Mouse (Mus musculus) embryonic facial prominence, embryonic 14.5 days (tissue): ENCODE measurements at regions not wholly inside any gene's neighbourhood (a gene's known extent, or its start where the extent isn't known, plus 50 kb on each side); places are given as distances from the start of the nearest gene placed in this dataset.

Experiments used
- ATAC-seq: fragments of 200-750 bp; cut with Nextera tagmentation; 2 replicates; pipeline ENCODE4 v1.8.0; 2017; ENCODE audit warnings: low read depth, moderate number of reproducible peaks, moderate TSS enrichment
- DNase-seq: peaks from one replicate; pipeline ENCODE4 v3.0.0-alpha.2; 2015; ENCODE audit warnings: low spot score
- H3K27ac ChIP-seq: fragments of 300-500 bp; sonication (generic); replicated peaks from 2 replicates; pipeline ENCODE4 v1.5.1; 2014; ENCODE audit warnings: low read depth, mild to moderate bottlenecking, low read length, moderate library complexity
- H3K27me3 ChIP-seq: fragments of 300-500 bp; sonication (generic); replicated peaks from 2 replicates; pipeline ENCODE4 v1.6.1; 2014; ENCODE audit warnings: low read length; ENCODE audit not compliant: control insufficient read depth, insufficient read depth
- H3K36me3 ChIP-seq: fragments of 300-500 bp; sonication (generic); 2 replicates; pipeline ENCODE4 v1.6.1; 2014; ENCODE audit warnings: low read length, mixed read lengths; ENCODE audit not compliant: control insufficient read depth, insufficient read depth
- H3K4me1 ChIP-seq: fragments of 300-500 bp; sonication (generic); 2 replicates; pipeline ENCODE4 v1.6.1; 2014; ENCODE audit warnings: antibody characterized with exemption, low read length; ENCODE audit not compliant: control insufficient read depth, insufficient read depth
- H3K4me2 ChIP-seq: fragments of 300-500 bp; sonication (generic); 2 replicates; pipeline ENCODE4 v1.6.1; 2014; ENCODE audit warnings: low read depth, mild to moderate bottlenecking, low read length, moderate library complexity, mixed read lengths
- H3K4me3 ChIP-seq: fragments of 300-500 bp; sonication (generic); 2 replicates; pipeline ENCODE4 v1.5.1; 2014; ENCODE audit warnings: low read depth, mild to moderate bottlenecking, low read length
- H3K9ac ChIP-seq: fragments of 300-500 bp; sonication (generic); 2 replicates; pipeline ENCODE4 v1.6.1; 2014; ENCODE audit warnings: low read depth, mild to moderate bottlenecking, low read length, moderate library complexity, mixed read lengths
- H3K9me3 ChIP-seq: fragments of 300-500 bp; sonication (generic); 2 replicates; pipeline ENCODE4 v1.6.1; 2016; ENCODE audit warnings: low read length; ENCODE audit not compliant: control insufficient read depth
- WGBS: fragments of 180-500 bp; shearing (Covaris S2); extraction: QIAGEN DNeasy Blood & Tissue Kit; methylation state at CpG from one replicate; pipeline ENCODE4 v1.1.7; 2014; 5-methylcytosine and 5-hydroxymethylcytosine counted together

DNA sequence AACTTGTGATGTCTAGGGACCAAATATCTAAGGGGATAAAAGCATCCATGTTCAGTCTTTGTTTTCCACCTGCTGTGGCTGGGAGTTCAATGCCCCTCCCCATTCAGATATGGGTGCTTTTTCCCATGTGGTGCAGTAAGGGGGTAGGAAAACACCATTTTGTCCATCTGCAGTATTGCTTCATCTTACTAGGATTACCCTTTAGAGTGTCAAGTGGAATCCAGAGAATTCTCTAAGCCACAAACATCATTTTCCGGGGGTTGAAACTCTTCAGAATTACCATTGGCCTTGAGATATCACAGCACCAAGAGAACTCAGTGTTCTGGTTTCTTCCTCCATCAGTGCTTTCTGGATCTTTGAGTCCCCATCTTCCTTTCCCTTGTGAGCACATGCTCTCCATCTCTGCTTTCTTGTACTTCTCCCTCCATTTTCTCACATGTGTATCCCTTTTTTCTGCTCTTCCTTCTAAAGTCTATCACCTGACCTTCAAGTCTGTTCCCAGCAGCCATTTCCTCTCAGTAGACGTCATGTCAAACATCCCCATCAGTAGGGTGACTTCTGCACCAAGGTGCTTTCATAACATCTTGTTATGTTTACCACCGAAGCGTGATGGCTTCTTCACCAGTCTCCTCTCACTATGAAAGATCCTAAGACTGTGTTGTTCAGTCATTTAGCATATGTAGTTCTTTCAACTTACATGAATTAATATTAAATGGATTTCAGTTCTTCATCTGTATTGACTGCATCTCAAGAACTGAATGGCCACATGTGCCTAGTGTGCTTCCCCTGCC is 431.6 kb upstream of the Ubash3b start:
- no peak for DNase-seq
- Histone ChIP-seq H3K4me2 (no peak overlapping the region), H3K27me3 (no peaks in the 10 kb centered on the region), H3K9me3 (no peaks in the 10 kb centered on the region), H3K4me1 (peaks cover 61% of the 10 kb centered on the region), H3K36me3 (peaks cover 56% of the 10 kb centered on the region), H3K4me3 (no peak overlapping the region), H3K9ac (no peak overlapping the region), H3K27ac (peak overlapping the region; percentile 31; the same call in 1 of the 2 replicates)
- no peak for ATAC-seq
- WGBS: 73% methylated on average over 4 of the region's 4 CpGs

DNA sequence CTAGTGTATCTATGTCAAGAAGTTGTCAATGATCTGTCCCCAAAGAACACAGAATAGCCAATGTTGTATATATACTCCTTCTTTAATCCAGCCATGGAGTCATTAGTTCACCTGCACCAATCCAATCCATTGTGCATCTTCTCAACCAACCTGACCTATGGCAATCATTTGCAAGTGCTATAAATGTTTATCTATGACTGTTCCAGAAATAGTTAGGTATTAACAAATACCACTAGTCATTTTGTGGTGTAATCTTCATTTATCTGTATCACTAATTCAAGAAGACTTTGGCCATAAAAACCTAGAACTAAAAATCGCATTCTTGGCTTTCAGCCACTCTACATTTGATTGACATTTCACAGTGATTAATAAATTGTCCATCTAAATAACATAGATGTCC is 430.6 kb upstream of the Ubash3b start:
- 87% methylated on average over 1 of the region's 1 CpGs for WGBS
- Histone ChIP-seq H3K4me3 (no peak overlapping the region), H3K4me2 (no peak overlapping the region), H3K9ac (no peak overlapping the region), H3K9me3 (no peaks in the 10 kb centered on the region), H3K27me3 (no peaks in the 10 kb centered on the region), H3K27ac (no peak overlapping the region), H3K36me3 (peaks cover 65% of the 10 kb centered on the region), H3K4me1 (peaks cover 61% of the 10 kb centered on the region)
- ATAC-seq (no peak), DNase-seq (no peak)

DNA sequence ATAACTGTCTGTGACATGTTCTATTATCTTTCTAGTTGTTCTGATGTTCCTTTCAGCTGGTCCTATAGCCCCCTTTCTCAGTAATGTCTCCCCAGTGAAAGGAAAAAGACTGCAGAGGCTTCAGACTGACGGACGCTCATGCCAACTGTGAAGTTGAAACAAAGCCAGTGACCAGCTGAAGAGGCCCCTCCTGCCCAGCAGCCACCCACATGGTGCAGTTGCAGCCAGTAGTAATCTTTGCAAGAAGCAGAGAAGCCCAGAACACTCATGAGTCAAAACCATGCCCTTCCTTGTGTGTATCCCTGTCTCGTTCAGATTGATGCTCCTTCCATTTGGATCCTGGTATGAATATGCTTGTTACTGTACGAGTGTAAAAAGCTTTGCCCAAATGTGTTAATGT is 428.7 kb upstream of the Ubash3b start:
- Histone ChIP-seq H3K27ac (peak overlapping the region; percentile 100), H3K4me3 (no peak overlapping the region), H3K9ac (no peak overlapping the region), H3K9me3 (no peaks in the 10 kb centered on the region), H3K4me1 (peaks cover 55% of the 10 kb centered on the region), H3K36me3 (peaks cover 81% of the 10 kb centered on the region), H3K4me2 (no peak overlapping the region), H3K27me3 (no peaks in the 10 kb centered on the region)
- DNase-seq (no peak), ATAC-seq (no peak)
- 70% methylated on average over 4 of the region's 4 CpGs for WGBS

DNA sequence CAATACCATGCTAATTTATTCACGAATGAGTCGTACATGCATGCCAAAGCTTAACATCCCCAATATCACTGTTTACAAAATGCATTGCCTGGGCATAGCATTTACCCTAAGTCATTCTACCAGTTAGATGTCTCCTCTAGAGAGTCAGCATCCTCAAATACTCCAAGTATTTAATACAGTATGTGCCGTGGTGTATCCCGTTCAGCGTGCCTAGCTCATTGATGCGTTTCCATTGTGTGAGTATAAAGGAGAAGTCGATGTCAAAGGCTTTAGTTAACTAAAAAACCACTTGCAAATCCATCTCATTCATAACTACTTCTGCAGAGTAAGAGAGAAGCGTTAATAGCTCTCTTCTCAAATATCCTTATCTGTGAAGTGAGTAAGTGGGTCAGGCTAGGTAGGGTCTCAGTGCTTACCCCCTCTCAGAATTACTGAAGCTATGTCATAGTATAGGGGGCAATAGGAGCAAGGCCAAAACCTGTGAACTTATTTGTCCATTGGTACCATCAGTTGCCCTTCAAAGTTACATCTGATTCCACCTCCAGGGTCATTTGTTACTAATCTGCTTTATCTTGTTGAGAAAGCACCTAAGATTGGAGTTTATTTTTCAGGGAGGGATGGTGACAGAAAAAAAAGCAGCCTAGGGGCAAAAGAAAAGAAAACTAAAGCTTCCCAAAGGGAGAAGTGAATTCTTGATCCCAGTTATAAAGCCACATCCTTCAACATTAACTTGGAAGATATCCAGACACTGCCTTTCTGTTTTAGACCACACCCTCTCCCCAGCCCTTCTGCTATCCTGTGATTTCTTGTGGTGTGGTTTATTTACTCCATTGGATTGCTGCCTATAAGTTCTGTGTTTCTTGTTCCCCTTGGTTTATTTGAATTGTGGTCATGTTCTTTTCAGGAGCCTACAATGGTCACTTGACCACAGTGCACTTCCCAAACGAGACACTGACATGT is 427.2 kb upstream of the Ubash3b start:
- DNase-seq (peak; percentile 88), ATAC-seq (no peak)
- peaks cover 80% of the 10 kb centered on the region for H3K36me3 ChIP-seq
- peaks cover 46% of the 10 kb centered on the region for H3K4me1 ChIP-seq
- peak overlapping the region; percentile 73 for H3K4me2 ChIP-seq
- H3K9ac ChIP-seq: peak overlapping the region; percentile 22
- WGBS: 59% methylated on average over 9 of the region's 9 CpGs
- H3K27ac ChIP-seq: peak overlapping the region; percentile 100
- peak overlapping the region; percentile 7; the same call in 1 of the 2 replicates for H3K4me3 ChIP-seq
- no peaks in the 10 kb centered on the region for H3K27me3 ChIP-seq
- H3K9me3 ChIP-seq: no peaks in the 10 kb centered on the region

DNA sequence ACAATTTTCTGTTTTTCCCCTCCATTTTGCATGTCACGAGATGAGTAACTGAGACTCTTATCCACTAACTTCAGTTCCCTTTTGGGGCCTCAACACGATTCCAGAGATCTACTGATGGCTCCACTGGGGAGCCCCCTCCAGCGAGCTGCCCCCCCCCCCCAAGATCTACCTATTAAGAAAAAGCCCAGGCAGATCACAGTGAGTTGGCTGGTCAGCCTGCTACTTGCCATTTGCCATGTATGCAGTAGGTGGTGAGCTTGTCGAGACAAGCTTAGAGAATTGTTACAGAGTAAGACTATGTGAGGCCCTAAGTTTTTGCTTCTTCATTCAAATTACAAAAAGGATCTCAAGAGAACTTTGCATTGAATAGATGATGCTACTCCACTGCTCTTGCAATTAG is 426.3 kb upstream of the Ubash3b start:
- peak overlapping the region; percentile 73 for H3K4me2 ChIP-seq
- WGBS: 20% methylated on average over 4 of the region's 4 CpGs
- H3K36me3 ChIP-seq: peaks cover 70% of the 10 kb centered on the region
- ATAC-seq (no peak), DNase-seq (peak; percentile 44)
- no peaks in the 10 kb centered on the region for H3K9me3 ChIP-seq
- H3K27me3 ChIP-seq: no peaks in the 10 kb centered on the region
- peak overlapping the region; percentile 100 for H3K27ac ChIP-seq
- H3K9ac ChIP-seq: peak overlapping the region; percentile 79
- H3K4me3 ChIP-seq: peak overlapping the region; percentile 77
- H3K4me1 ChIP-seq: peaks cover 38% of the 10 kb centered on the region

DNA sequence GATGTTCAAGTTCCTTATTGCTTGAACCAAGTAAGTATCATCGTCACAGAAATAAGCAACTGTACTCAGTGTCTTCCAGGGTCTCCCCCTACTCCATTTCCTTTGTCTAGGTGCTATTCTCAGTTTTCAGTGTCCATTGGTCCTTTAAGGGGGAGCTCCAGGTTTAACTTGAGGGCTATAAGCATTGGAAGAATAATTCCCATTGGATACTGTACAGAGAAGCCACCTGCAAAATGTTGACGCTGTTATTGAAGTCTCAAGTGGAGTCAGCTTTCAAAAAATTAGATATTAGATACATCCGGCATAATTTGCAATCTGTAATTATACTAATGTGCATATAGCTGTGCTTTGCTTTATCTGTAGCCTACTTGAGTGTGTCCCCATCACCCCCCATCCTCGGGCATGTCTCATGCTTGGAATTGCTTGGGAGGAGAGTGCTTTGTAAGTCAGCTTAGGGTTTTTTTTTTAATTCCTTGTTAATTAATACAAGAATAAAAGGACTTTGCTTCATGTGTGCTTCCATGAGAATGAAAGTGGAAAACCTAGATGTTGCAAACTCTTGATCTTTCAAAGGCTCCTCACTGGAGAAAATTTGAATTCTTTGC is 425.6 kb upstream of the Ubash3b start:
- Histone ChIP-seq H3K27ac (peak overlapping the region; percentile 100), H3K4me2 (peak overlapping the region; percentile 73), H3K9ac (peak overlapping the region; percentile 79), H3K27me3 (no peaks in the 10 kb centered on the region), H3K4me1 (peaks cover 32% of the 10 kb centered on the region), H3K36me3 (peaks cover 63% of the 10 kb centered on the region), H3K9me3 (no peaks in the 10 kb centered on the region), H3K4me3 (peak overlapping the region; percentile 77)
- ATAC-seq (no peak), DNase-seq (no peak)
- WGBS: 41% methylated on average over 4 of the region's 4 CpGs

DNA sequence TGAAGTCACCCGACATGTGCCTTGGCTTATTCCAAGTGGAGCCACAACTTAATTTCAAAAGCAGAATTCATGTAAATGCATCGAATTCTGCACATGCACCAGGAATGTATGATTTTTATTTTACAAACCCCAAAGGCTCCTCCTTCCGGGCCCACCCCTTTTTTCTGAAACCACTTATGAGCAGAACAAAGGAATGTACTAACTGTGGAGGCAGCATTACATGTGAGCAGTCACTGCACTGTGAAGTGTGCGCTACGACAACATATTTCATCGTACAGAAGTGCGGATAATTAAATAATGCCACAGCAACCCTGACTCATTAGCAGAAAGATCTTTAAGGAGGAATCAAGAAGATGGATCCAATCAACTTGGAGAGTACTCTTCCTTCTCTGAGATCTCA is 424.8 kb upstream of the Ubash3b start:
- peak overlapping the region; percentile 73 for H3K4me2 ChIP-seq
- H3K9me3 ChIP-seq: no peaks in the 10 kb centered on the region
- H3K4me3 ChIP-seq: peak overlapping the region; percentile 77
- WGBS: 24% methylated on average over 7 of the region's 7 CpGs
- peaks cover 32% of the 10 kb centered on the region for H3K4me1 ChIP-seq
- peak; percentile 85 for DNase-seq
- H3K36me3 ChIP-seq: peaks cover 55% of the 10 kb centered on the region
- peak overlapping the region; percentile 100 for H3K27ac ChIP-seq
- H3K9ac ChIP-seq: peak overlapping the region; percentile 79
- no peaks in the 10 kb centered on the region for H3K27me3 ChIP-seq
- ATAC-seq: peak; percentile 48; the same call in 1 of the 2 replicates

DNA sequence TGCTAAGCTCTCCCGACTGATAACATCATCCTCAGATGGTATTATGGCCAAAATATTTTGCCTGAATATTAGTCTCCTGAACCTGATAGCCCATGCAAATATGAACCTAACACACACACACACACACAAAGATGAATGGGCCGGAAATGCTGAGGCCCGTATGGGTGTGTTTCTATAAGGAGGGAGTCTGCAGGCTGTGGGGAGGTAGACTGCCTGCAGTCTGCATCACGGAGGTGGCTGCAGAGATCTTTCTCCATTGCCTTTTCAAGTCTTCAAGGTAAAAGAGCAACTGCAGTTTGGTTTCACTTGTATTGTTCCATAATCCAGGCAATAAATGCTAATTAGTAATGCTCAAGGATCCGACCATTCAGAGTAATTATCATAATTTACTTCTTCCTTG is 424.3 kb upstream of the Ubash3b start:
- Histone ChIP-seq H3K9ac (peak overlapping the region; percentile 79), H3K4me3 (peak overlapping the region; percentile 77), H3K27me3 (no peaks in the 10 kb centered on the region), H3K27ac (peak overlapping the region; percentile 100), H3K4me1 (peaks cover 32% of the 10 kb centered on the region), H3K9me3 (no peaks in the 10 kb centered on the region), H3K4me2 (peak overlapping the region; percentile 73), H3K36me3 (peaks cover 50% of the 10 kb centered on the region)
- DNase-seq (peak; percentile 68), ATAC-seq (no peak)
- 13% methylated on average over 5 of the region's 5 CpGs for WGBS
